Mouse (Mus musculus): ENCODE measurements around the gene F3. TPM values are rescaled to one million over a fixed set of nuclear protein-coding genes. Genes with fewer than 3 reads are reported as not detected.
"Not testable (repeated sequence)": the region's sequence is repeated elsewhere in the genome, so short reads cannot be mapped to it uniquely, and the experiment has no call there.

Gene F3
- total and polyA plus RNA-seq, 3 experiments: 0.46 to 0.73 (median 0.55) TPM

DNA sequence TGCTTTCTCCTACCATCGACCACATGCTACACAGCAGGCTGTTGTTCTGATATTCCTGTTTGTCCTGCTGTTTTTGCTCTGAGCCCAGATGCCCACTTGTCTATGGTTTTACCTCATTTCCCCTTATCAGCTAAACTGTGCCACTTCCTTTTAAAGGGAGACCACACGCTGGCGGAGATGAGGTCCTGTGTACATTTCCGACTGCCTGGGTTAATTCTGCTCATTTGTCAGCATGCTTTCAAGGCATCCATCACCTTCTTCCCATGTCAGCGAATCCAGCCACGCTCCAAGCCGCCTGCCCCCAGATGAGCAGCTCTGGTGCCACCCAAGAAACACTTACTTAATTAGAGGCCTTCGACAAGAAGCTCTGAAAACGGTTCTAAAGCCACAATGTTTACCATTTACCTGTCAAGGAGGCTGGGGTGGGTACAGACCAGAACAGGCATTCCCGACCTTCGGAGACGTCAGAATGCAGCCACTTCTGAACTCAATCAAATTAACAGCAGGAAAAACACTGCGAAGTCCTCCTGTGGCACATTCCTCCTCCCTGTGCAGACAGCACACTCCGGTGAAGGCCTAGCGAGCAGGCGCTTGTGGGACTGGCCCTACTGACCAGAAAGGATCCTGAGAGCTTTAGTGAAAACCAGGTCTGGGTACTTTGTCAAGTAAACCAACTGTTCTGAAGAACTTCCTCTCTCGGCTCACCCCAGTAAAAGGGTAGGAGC lies 16.3 kb downstream of the F3 start:
- Histone ChIP-seq H3K4me1 (ENCODE audit: control insufficient read depth in 1 of 2, insufficient read depth in 2 of 2) (peaks cover 0 to 12% of the 10 kb centered on the region in 2 experiments; a peak in 2 of 4 replicates), H3K79me2 (replicated peaks; ENCODE audit: control insufficient read depth, extremely low read depth, insufficient read depth, poor library complexity, severe bottlenecking) (no peaks in the 10 kb centered on the region), H3K9me3 (replicated peaks; ENCODE audit: low read length) (no peaks in the 10 kb centered on the region), H3K4me3 (replicated peaks in 1 of 3; ENCODE audit: low read depth in 2 of 3, low read length in 2 of 3, poor library complexity in 1 of 3) (no peak overlapping the region), H3K27ac (ENCODE audit: insufficient read depth, low read depth) (no peak overlapping the region), H3K27me3 (replicated peaks) (no peaks in the 10 kb centered on the region), H3K9ac (ENCODE audit: insufficient read depth, low read depth) (no peak overlapping the region), H3K36me3 (replicated peaks in 1 of 2; ENCODE audit: control insufficient read depth in 1 of 2, insufficient read depth in 1 of 2, low read length in 1 of 2) (no peaks in the 10 kb centered on the region), H3K4me2 (ENCODE audit: insufficient read depth, low read depth, poor library complexity, severe bottlenecking) (no peak overlapping the region)
- dilution Hi-C loops (cut with MboI; ENCODE audit: extremely low pct_ligation_motif_present, extremely low pct_unique_long_range_greater_than_20kb, low sequenced_read_pairs) (no loop called here), in situ Hi-C loops (cut with MboI; ENCODE audit: low pct_ligation_motif_present, low pct_unique_long_range_greater_than_20kb, low sequenced_read_pairs) (loop anchor here (25.0 kb wide), 1 partner anchor 577 kb away; the partner anchor contains the start of gene Rwdd3)
- TF ChIP-seq ZMIZ1 (IDR thresholded peaks at IDR 0.05; ENCODE audit: low read depth, low read length) (no peak), E2F4 (IDR thresholded peaks at IDR 0.05; ENCODE audit: insufficient replicate concordance, low read depth, low read length) (no peak), JUN (IDR thresholded peaks at IDR 0.05; ENCODE audit: insufficient read depth, low read depth, low read length) (no peak), CHD1 (IDR thresholded peaks at IDR 0.05; ENCODE audit: low read depth, low read length) (no peak), RAD21 (IDR thresholded peaks at IDR 0.05; ENCODE audit: low read depth, low read length) (no peak), ZKSCAN1 (IDR thresholded peaks at IDR 0.05; ENCODE audit: borderline replicate concordance, low read depth, low read length) (no peak), GABPA (IDR thresholded peaks at IDR 0.05; ENCODE audit: insufficient replicate concordance, low read depth, low read length) (no peak), POLR2AphosphoS2 (IDR thresholded peaks at IDR 0.05; ENCODE audit: low read depth, low read length) (no peak)
- DNase-seq (ENCODE audit: extremely low read depth): no peak

DNA sequence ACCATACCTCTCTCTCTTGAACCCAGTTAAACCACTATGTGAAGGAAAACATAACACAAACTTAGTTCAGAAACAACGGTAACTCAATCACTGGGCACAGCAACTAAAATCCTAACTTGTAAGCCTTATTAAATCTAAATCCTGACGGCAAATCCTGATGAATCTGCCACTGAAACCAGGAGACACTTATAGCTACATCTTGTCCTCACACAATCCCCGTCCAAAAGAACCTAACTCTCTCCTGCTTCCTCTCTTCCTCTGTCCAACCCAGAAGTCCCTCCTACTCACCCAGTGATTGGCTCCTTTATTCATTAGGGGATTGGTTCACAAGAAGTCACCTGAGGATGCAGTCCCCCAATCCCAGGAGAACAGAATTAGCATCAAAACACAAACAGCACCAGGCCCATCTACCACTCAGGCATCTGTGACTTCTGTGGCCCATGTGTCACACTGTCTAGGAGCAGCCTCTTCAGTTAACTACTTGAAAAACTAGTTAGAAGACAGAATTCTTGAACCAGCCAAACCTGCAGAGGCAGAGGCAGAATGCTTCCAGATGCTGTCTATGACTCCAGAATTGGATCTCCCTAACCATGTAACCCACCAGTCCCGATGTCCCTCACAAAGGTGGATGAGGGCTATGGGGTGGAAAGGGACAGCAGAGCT lies 18.0 kb downstream of the F3 start:
- H3K27ac ChIP-seq (ENCODE audit: insufficient read depth, low read depth); dilution Hi-C loops (cut with MboI; ENCODE audit: extremely low pct_ligation_motif_present, extremely low pct_unique_long_range_greater_than_20kb, low sequenced_read_pairs): not testable (repeated sequence)

DNA sequence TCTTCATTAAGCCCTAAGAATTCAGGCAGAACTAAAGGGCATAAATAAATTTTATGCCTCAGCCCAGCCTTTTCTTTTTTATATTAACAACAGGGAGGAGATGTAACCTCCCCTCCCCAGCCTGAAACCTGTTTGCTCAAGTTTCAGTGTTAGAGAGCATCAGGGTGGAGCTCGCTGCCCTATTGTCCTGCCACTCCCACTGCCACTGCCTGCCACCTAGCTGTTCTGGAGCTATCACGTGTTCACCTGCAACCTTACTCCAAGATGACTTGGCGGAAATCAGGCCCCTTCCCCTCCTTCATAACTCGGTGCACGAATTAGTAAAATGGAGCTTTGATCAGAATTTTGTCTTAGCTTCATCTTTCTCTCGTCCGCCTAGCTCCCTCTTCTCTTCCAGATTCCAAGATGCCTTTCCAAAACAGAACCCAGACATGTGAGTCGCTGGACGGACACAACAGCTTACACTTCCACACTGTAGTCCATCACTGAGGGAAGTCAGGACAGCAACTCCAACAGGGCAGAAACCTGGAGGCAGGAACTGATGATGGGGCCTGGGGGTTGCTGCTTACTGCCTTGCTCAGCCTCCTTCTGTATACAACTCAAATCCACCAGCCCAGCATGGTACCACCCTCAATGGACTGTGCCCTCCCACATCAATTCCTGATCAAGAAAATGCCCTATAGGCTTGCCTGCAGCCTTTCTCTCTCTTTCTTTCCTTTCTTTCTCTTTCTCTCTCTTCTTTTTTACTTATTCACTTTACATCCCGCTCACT lies 31.2 kb downstream of the F3 start:
- Histone ChIP-seq H3K4me1 (ENCODE audit: control insufficient read depth in 1 of 2, insufficient read depth in 2 of 2) (peaks cover 0 to 33% of the 10 kb centered on the region in 2 experiments; a peak in 3 of 4 replicates), H3K36me3 (replicated peaks in 1 of 2; ENCODE audit: control insufficient read depth in 1 of 2, insufficient read depth in 1 of 2, low read length in 1 of 2) (peaks cover 12 to 14% of the 10 kb centered on the region in 2 experiments)
- dilution Hi-C loops (cut with MboI; ENCODE audit: extremely low pct_ligation_motif_present, extremely low pct_unique_long_range_greater_than_20kb, low sequenced_read_pairs); H3K9ac ChIP-seq (ENCODE audit: insufficient read depth, low read depth); H3K27me3 ChIP-seq (replicated peaks); H3K27ac ChIP-seq (ENCODE audit: insufficient read depth, low read depth); H3K79me2 ChIP-seq (replicated peaks; ENCODE audit: control insufficient read depth, extremely low read depth, insufficient read depth, poor library complexity, severe bottlenecking); H3K9me3 ChIP-seq (replicated peaks; ENCODE audit: low read length); H3K4me3 ChIP-seq (replicated peaks in 1 of 3; ENCODE audit: low read depth in 2 of 3, low read length in 2 of 3, poor library complexity in 1 of 3); in situ Hi-C loops (cut with MboI; ENCODE audit: low pct_ligation_motif_present, low pct_unique_long_range_greater_than_20kb, low sequenced_read_pairs); DNase-seq (ENCODE audit: extremely low read depth); H3K4me2 ChIP-seq (ENCODE audit: insufficient read depth, low read depth, poor library complexity, severe bottlenecking): not testable (repeated sequence)

More for the DNA sequence above, 18.0 kb downstream of the F3 start:
- H3K27me3 ChIP-seq (replicated peaks); DNase-seq (ENCODE audit: extremely low read depth); H3K79me2 ChIP-seq (replicated peaks; ENCODE audit: control insufficient read depth, extremely low read depth, insufficient read depth, poor library complexity, severe bottlenecking); H3K9ac ChIP-seq (ENCODE audit: insufficient read depth, low read depth); H3K9me3 ChIP-seq (replicated peaks; ENCODE audit: low read length); H3K36me3 ChIP-seq (replicated peaks in 1 of 2; ENCODE audit: control insufficient read depth in 1 of 2, insufficient read depth in 1 of 2, low read length in 1 of 2); H3K4me3 ChIP-seq (replicated peaks in 1 of 3; ENCODE audit: low read depth in 2 of 3, low read length in 2 of 3, poor library complexity in 1 of 3); H3K4me2 ChIP-seq (ENCODE audit: insufficient read depth, low read depth, poor library complexity, severe bottlenecking); H3K4me1 ChIP-seq (ENCODE audit: control insufficient read depth in 1 of 2, insufficient read depth in 2 of 2): not testable (repeated sequence)
- in situ Hi-C loops (cut with MboI; ENCODE audit: low pct_ligation_motif_present, low pct_unique_long_range_greater_than_20kb, low sequenced_read_pairs): loop anchor here (25.0 kb wide), 1 partner anchor 579 kb away; the partner anchor contains the start of gene Rwdd3
